Mouse (Mus musculus) bone marrow macrophage, adult 2 months (primary cell): Measurements from ENCODE around the gene Acer3.

Experiments used
- CTCF ChIP-seq: IDR thresholded peaks from 2 replicates; pipeline ENCODE4 v1.5.1; 2012; ENCODE audit warnings: low read depth, mild to moderate bottlenecking, low read length, moderate library complexity
- POLR2A ChIP-seq: IDR thresholded peaks from 2 replicates; pipeline ENCODE4 v1.6.1; 2012; ENCODE audit warnings: mild to moderate bottlenecking, low read depth, low read length, borderline replicate concordance

DNA sequence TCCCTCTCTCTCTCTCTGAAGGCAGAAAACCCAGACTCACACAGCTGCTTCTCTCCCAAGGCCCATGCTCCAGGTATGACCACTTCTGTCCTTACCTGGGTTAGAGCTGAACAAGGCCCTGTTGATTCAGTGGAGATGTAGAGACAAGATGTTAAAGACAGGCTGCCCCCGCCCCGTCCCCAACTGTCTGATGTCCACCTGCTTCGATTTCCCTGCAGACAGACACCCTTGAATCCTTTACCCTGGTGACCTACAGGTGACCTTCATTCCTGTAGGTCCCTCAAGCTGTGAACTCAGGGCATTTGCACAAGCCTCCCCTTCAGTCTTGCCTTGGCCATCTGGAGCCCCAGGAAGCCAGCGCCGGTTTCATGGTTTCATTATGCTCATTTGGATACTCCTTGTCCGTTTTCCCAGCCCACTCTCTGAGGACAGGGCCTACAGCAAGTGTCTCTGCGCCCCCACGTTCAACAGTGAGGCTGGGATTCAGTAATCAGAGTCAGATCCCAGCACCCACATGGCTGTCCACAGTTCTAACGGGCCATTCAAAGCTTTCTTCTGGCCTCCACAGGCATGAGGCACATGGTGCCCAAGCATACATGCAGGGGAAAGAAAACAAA, 156.5 kb downstream of the Acer3 start:
- TF ChIP-seq CTCF (no peak), POLR2A (no peak)
